Mouse (Mus musculus) frontal cortex, adult 2 months (tissue): ENCODE results near the gene Ttc32. TPM values are rescaled to one million over a fixed set of nuclear protein-coding genes. Genes with fewer than 3 reads are reported as not detected.
A peak's percentile ranks its signal among the peaks of the same experiment; 100 is the strongest.

Source experiments
- DNase-seq, 2 experiments: peaks; one replicate each; pipeline ENCODE4 v3.0.0; 2022; ENCODE audit warnings: low spot score in 1 of 2; ENCODE audit errors: extremely low spot score in 1 of 2
- polyA plus RNA-seq: library from polyadenylated mRNA; depleted of rRNA; stranded (reverse); fragments of >200 nt; gene quantifications from 2 replicates; pipeline ENCODE4 v1.2.3, GENCODE M21; 2012; rRNA removed

Gene Ttc32
- polyA plus RNA-seq, 1 experiment: 5.1 TPM

DNA sequence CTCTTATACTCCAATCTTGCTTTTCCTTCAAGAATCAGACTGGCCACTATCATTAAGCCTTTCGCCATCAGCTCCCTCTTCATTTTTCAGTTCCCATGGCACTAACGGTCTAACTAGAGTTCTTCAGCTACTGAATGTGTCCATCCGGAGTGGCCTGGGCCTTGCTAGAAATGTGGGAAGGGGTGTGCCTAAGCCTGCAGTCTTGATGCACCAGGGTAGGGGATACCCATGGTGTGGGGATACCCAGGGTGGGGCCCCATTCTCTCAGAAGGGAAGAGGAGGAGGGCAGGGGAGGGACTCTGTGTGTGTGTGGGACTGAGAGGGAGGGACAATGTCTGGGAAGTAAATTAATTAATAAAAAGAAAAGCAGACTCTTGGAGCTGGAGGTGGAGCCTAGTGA lies 13.0 kb downstream of the Ttc32 start:
- no peak for DNase-seq

- DNase-seq: no peak
These were observed 14.9 kb downstream of the Ttc32 start for GRCm38 (mm10) chr12:9044666-9045065.

- no peak for DNase-seq
These were observed 16.9 kb downstream of the Ttc32 start for GRCm38 (mm10) chr12:9046674-9047073.

DNA sequence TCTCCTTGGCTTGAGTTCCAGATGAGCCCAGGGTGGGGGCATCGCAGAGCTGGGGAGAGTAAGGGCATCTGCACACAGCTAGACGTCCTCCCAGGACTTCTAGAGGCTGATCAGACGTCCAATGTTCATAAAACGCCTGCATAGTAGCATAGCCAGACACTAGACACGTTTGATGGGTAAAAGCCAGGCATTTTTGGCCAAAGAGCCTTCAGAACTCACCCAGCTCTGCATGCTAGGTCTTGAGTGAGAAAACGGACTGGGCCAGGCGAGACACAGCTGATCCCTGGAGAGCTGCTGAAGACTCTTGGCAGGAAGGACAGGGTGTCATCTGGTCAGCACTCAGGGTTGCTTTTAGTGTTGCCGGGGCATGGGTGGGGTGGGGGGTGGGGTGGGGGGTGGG lies 18.3 kb downstream of the Ttc32 start:
- DNase-seq: no peak

- no peak for DNase-seq
These were observed 21.0 kb downstream of the Ttc32 start for GRCm38 (mm10) chr12:9050824-9051223.

GRCm38 (mm10) chr12:9052075-9052829 lies 22.5 kb downstream of the Ttc32 start:
- DNase-seq: peak; percentile 49 to 93

GRCm38 (mm10) chr12:9053345-9053744 lies 23.5 kb downstream of the Ttc32 start:
- no peak for DNase-seq

GRCm38 (mm10) chr12:9054012-9054411 lies 24.2 kb downstream of the Ttc32 start:
- no peak for DNase-seq

DNA sequence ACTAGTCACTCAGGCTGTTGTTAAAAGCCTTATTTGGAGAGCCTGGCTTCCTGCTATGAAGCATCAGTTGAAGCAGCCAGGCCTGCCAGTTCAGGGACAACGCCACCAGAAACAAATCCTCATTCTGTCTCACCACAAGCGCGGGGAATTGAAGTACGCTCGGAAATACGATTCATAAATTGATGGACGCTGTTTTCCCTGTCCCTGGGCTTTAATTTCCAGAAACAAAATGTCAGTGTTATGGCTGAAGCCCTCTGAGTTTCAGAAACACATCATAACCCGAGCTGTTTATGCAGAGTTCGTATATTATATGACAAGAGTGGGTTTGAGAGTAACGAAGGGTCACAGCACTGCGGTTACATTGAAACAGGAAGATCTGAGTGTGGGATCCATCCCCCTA lies 25.5 kb downstream of the Ttc32 start:
- DNase-seq: no peak

- DNase-seq: no peak
These were observed 29.7 kb downstream of the Ttc32 start for GRCm38 (mm10) chr12:9059502-9059901.

DNA sequence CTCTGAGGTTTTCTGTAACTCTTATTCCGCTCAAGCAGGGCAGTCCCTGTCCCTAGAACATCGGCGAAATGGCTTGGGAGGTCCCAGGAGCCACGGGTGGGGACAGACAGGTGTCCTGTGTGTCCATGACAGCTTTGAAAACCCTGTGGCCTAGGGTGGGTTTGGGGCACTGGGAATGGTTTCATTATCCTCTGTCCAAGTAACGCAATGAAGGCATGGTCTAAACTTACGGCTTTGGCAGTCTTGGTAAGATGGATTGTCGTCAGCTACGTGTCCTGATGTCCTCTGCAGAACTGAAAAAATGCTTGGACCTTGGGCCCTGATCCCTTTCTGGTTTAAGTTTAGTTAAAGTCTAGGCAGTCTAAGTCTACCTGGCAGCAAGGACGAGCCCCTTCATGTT lies 30.2 kb downstream of the Ttc32 start:
- no peak for DNase-seq

- no peak for DNase-seq
These were observed 33.8 kb downstream of the Ttc32 start for GRCm38 (mm10) chr12:9063611-9064010.

- no peak for DNase-seq
These were observed 41.3 kb downstream of the Ttc32 start for GRCm38 (mm10) chr12:9071058-9071457.

- no peak for DNase-seq
These were observed 41.7 kb downstream of the Ttc32 start for GRCm38 (mm10) chr12:9071493-9071892.

- no peak for DNase-seq
These were observed 47.8 kb downstream of the Ttc32 start for GRCm38 (mm10) chr12:9077554-9078125.

DNA sequence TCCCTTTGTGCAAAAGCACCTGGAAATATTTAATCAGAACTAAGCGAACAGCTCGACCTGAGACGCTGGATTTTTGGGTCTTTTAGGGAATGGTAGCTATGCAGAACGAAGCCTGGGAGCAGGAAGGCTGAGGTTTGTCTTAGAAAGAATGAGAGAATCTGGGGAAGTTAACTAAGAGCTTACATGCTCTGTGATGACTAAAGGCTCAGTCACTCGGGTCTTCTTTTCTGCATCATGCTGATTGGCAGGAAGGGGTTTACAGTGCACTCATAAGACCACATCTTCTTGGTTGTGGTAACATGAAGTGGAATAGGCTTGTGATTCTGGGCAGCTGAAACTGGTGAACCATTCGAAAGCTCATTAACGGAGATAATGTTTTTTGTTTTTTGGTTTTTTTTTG lies 60.4 kb downstream of the Ttc32 start:
- DNase-seq: no peak

Other genes with a start within 250 kb of the Ttc32 start
- 229 and 243 TPM in 2 replicates for gene Laptm4a, start 108.3 kb upstream of the Ttc32 start, polyA plus RNA-seq
- gene Matn3, start 82.1 kb upstream of the Ttc32 start, polyA plus RNA-seq: 0.08 TPM in 2 replicates
- gene Wdr35, start 56.1 kb upstream of the Ttc32 start, polyA plus RNA-seq: 19.1 and 23.5 TPM in 2 replicates